Mouse (Mus musculus) neural tube, embryonic 14.5 days (tissue): ENCODE measurements around the gene Cby3. TPM values are rescaled to one million over a fixed set of nuclear protein-coding genes. Genes with fewer than 3 reads are reported as not detected.

Experiments
- ATAC-seq: fragments of 200-750 bp; cut with Nextera tagmentation; 2 replicates; pipeline ENCODE4 v1.8.0; 2017; ENCODE audit warnings: low read depth, mild to moderate bottlenecking, moderate TSS enrichment, moderate library complexity
- H3K27ac ChIP-seq: fragments of 300-500 bp; sonication (generic); 2 replicates; pipeline ENCODE4 v1.5.1; 2014; ENCODE audit warnings: low read depth, mild to moderate bottlenecking, control low read depth, low read length, moderate library complexity, mixed read lengths
- H3K27me3 ChIP-seq: fragments of 300-500 bp; sonication (generic); 2 replicates; pipeline ENCODE4 v1.6.1; 2014; ENCODE audit warnings: low read length; ENCODE audit not compliant: control insufficient read depth, insufficient read depth
- H3K36me3 ChIP-seq: fragments of 300-500 bp; sonication (generic); 2 replicates; pipeline ENCODE4 v1.6.1; 2014; ENCODE audit warnings: low read length, mixed read lengths; ENCODE audit not compliant: control insufficient read depth, insufficient read depth
- H3K4me1 ChIP-seq: fragments of 300-500 bp; sonication (generic); 2 replicates; pipeline ENCODE4 v1.6.1; 2014; ENCODE audit warnings: low read length; ENCODE audit not compliant: control insufficient read depth, insufficient read depth
- H3K4me2 ChIP-seq: fragments of 300-500 bp; sonication (generic); 2 replicates; pipeline ENCODE4 v1.6.1; 2014; ENCODE audit warnings: mild to moderate bottlenecking, low read depth, low read length, control low read depth
- H3K4me3 ChIP-seq: fragments of 300-500 bp; sonication (generic); 2 replicates; pipeline ENCODE4 v1.5.1; 2014; ENCODE audit warnings: low read depth, low read length, control low read depth, mixed read lengths
- H3K9ac ChIP-seq: fragments of 300-500 bp; sonication (generic); replicated peaks from 2 replicates; pipeline ENCODE4 v1.6.1; 2014; ENCODE audit warnings: low read depth, mild to moderate bottlenecking, control low read depth, low read length, mixed read lengths
- H3K9me3 ChIP-seq: fragments of 300-500 bp; sonication (generic); 2 replicates; pipeline ENCODE4 v1.6.1; 2016; ENCODE audit warnings: low read length; ENCODE audit not compliant: control insufficient read depth
- WGBS: fragments of 180-500 bp; shearing (Covaris S2); extraction: QIAGEN DNeasy Blood & Tissue Kit; methylation state at CpG from one replicate; pipeline ENCODE4 v1.1.7; 2014; 5-methylcytosine and 5-hydroxymethylcytosine counted together
- polyA plus RNA-seq: library from polyadenylated mRNA; unstranded; fragments of >200 nt; fragmentation: Nextera tagmentation; extraction: Ambion mirVana; gene quantifications from 2 replicates; pipeline ENCODE4 v1.2.1, GENCODE M21; 2014

The Cby3 gene
- polyA plus RNA-seq, 1 experiment from 2014 or later = 0.92 TPM

- H3K27ac ChIP-seq = peak overlapping the region; percentile 93
These were observed 17.2 kb downstream of the Cby3 start for GRCm38 (mm10) chr11:50371399-50371841.

DNA sequence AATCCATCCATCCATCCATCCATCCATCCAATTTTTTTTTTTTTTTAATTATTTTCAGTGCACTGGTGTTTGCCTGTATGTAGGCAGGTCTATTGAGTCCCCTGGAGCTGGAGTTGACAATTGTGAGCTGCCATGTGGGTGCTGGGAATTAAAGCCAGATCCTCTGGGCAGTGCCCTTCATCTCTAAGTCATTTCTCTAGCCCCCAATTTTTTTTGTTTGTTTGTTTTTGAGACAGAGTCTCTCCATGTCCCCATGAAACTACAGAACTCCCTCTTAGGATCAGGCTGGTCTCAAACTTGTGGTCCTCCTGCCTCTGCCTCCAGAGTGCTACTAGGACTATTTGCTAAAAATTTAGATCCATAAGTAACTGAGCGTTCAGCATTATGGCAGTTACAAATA, 17.6 kb downstream of the Cby3 start:
- peaks cover 7% of the 10 kb centered on the region; the same call in 1 of the 2 replicates for H3K4me1 ChIP-seq
- ATAC-seq = no peak
- no peaks in the 10 kb centered on the region for H3K9me3 ChIP-seq
- H3K27ac ChIP-seq = peak overlapping the region; percentile 93
- peak overlapping the region; percentile 56 for H3K9ac ChIP-seq
- peak overlapping the region; percentile 27 for H3K4me3 ChIP-seq
- WGBS = 95% methylated on average over 1 of the region's 1 CpGs
- H3K27me3 ChIP-seq = no peaks in the 10 kb centered on the region
- H3K4me2 ChIP-seq = peak overlapping the region; percentile 50
- no peaks in the 10 kb centered on the region for H3K36me3 ChIP-seq

More at GRCm38 (mm10) chr11:50371399-50371841, 17.2 kb downstream of the Cby3 start:
- H3K4me3 ChIP-seq = peak overlapping the region; percentile 27
- no peaks in the 10 kb centered on the region for H3K36me3 ChIP-seq
- WGBS = 1% methylated on average over 18 of the region's 18 CpGs
- H3K4me1 ChIP-seq = peaks cover 6% of the 10 kb centered on the region; the same call in 1 of the 2 replicates
- peak overlapping the region; percentile 56 for H3K9ac ChIP-seq
- peak; percentile 68 for ATAC-seq
- peak overlapping the region; percentile 50 for H3K4me2 ChIP-seq
- no peaks in the 10 kb centered on the region for H3K27me3 ChIP-seq
- no peaks in the 10 kb centered on the region for H3K9me3 ChIP-seq

DNA sequence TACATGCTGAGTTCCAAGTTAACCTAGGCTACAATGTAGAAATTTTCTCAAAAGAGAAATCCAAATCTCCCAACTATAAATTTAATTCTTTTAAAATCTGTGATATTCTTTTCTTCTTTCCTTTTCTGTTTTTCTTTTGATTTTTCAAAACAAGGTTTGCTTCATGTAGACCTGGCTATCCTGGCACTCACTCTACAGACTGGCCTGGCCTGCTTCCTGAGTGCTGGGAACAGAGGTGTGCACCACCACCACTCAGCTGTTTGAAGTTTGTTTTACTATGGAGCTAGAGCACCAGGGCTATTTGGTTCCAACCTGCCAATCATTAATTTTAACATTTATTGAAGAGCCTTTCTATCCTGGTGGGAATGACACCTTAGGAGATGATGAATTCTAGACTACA, 18.8 kb downstream of the Cby3 start:
- H3K27ac ChIP-seq = no peak overlapping the region
- H3K27me3 ChIP-seq = no peaks in the 10 kb centered on the region
- H3K36me3 ChIP-seq = no peaks in the 10 kb centered on the region
- H3K4me2 ChIP-seq = no peak overlapping the region
- peaks cover 7% of the 10 kb centered on the region; the same call in 1 of the 2 replicates for H3K4me1 ChIP-seq
- no peaks in the 10 kb centered on the region for H3K9me3 ChIP-seq
- no peak for ATAC-seq
- H3K4me3 ChIP-seq = no peak overlapping the region
- no peak overlapping the region for H3K9ac ChIP-seq

GRCm38 (mm10) chr11:50373621-50374020, 19.4 kb downstream of the Cby3 start:
- Histone ChIP-seq H3K9ac (no peak overlapping the region), H3K4me3 (no peak overlapping the region), H3K27me3 (no peaks in the 10 kb centered on the region), H3K36me3 (no peaks in the 10 kb centered on the region), H3K4me2 (no peak overlapping the region), H3K27ac (no peak overlapping the region), H3K4me1 (peaks cover 7% of the 10 kb centered on the region; the same call in 1 of the 2 replicates), H3K9me3 (no peaks in the 10 kb centered on the region)
- 95% methylated on average over 1 of the region's 1 CpGs for WGBS
- no peak for ATAC-seq

- ATAC-seq = no peak
- H3K4me2 ChIP-seq = no peak overlapping the region
- no peaks in the 10 kb centered on the region for H3K9me3 ChIP-seq
- 91% methylated on average over 13 of the region's 13 CpGs for WGBS
- H3K9ac ChIP-seq = no peak overlapping the region
- no peaks in the 10 kb centered on the region for H3K27me3 ChIP-seq
- no peak overlapping the region for H3K27ac ChIP-seq
- peaks cover 12% of the 10 kb centered on the region for H3K4me1 ChIP-seq
- H3K36me3 ChIP-seq = no peaks in the 10 kb centered on the region; the same call in 1 of the 2 replicates
- no peak overlapping the region for H3K4me3 ChIP-seq
These were observed 20.2 kb downstream of the Cby3 start for GRCm38 (mm10) chr11:50374286-50375015.

DNA sequence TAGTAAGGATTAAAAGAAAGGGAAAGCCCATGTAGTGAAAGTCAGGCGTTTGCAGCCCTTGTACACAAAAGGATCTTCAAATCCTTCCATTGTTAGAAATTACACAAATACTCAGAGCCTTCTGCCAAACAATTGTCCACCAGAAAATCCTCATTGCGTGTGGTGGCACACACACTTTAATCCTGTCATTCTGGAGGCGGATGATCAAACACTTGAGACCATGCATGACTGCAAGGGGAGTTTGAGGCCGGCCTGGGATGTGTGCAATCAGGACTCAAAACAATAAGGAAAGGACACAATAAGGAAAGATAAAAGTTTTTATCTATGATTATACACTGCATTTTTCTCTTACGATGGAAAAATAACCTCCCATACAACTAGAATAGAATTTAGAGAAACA, 21.2 kb downstream of the Cby3 start:
- H3K4me2 ChIP-seq = no peak overlapping the region
- H3K36me3 ChIP-seq = peaks cover 8% of the 10 kb centered on the region; the same call in 1 of the 2 replicates
- no peak overlapping the region for H3K4me3 ChIP-seq
- H3K9me3 ChIP-seq = no peaks in the 10 kb centered on the region
- H3K27me3 ChIP-seq = no peaks in the 10 kb centered on the region
- no peak overlapping the region for H3K27ac ChIP-seq
- ATAC-seq = no peak
- WGBS = 92% methylated on average over 5 of the region's 5 CpGs
- peaks cover 20% of the 10 kb centered on the region for H3K4me1 ChIP-seq
- no peak overlapping the region for H3K9ac ChIP-seq

- H3K27ac ChIP-seq = peak overlapping the region; percentile 93
- peak overlapping the region; percentile 57 for H3K9ac ChIP-seq
- H3K4me1 ChIP-seq = peaks cover 19% of the 10 kb centered on the region
- H3K4me2 ChIP-seq = peak overlapping the region; percentile 75
- H3K9me3 ChIP-seq = no peaks in the 10 kb centered on the region
- WGBS = 31% methylated on average over 10 of the region's 10 CpGs
- H3K36me3 ChIP-seq = peaks cover 8% of the 10 kb centered on the region; the same call in 1 of the 2 replicates
- H3K4me3 ChIP-seq = peak overlapping the region; percentile 95
- no peak for ATAC-seq
- no peaks in the 10 kb centered on the region for H3K27me3 ChIP-seq
These were observed 22.0 kb downstream of the Cby3 start for GRCm38 (mm10) chr11:50376156-50376790.

- Histone ChIP-seq H3K27me3 (no peaks in the 10 kb centered on the region), H3K9ac (peak within 1 kb of the TSS; percentile 98), H3K4me2 (peak within 1 kb of the TSS; percentile 75), H3K9me3 (no peaks in the 10 kb centered on the region), H3K4me3 (peak within 1 kb of the TSS; percentile 95), H3K27ac (peak within 1 kb of the TSS; percentile 99), H3K36me3 (peaks cover 8% of the 10 kb centered on the region; the same call in 1 of the 2 replicates), H3K4me1 (peaks cover 24% of the 10 kb centered on the region)
- ATAC-seq = peak; percentile 89
- under 1% methylated on average over 76 of the region's 76 CpGs for WGBS
These were observed 22.9 kb downstream of the Cby3 start, which contains the start of gene Hnrnph1 for GRCm38 (mm10) chr11:50376911-50377891. Hnrnph1 (plus strand) TSS chr11:50376990.
